Mouse (Mus musculus) embryonic fibroblast, embryonic 13.5 days (primary cell): ENCODE data around the gene Ptprn2.

Experiments
- CTCF ChIP-seq: IDR thresholded peaks from 2 replicates; pipeline ENCODE4 v1.5.1; 2011; ENCODE audit warnings: mild to moderate bottlenecking, control low read depth, low read length, moderate library complexity, borderline replicate concordance; ENCODE audit not compliant: insufficient read depth
- POLR2A ChIP-seq: IDR thresholded peaks from 2 replicates; pipeline ENCODE4 v1.6.1; 2011; ENCODE audit warnings: low read depth, mild to moderate bottlenecking, control low read depth, low read length, moderate library complexity

DNA sequence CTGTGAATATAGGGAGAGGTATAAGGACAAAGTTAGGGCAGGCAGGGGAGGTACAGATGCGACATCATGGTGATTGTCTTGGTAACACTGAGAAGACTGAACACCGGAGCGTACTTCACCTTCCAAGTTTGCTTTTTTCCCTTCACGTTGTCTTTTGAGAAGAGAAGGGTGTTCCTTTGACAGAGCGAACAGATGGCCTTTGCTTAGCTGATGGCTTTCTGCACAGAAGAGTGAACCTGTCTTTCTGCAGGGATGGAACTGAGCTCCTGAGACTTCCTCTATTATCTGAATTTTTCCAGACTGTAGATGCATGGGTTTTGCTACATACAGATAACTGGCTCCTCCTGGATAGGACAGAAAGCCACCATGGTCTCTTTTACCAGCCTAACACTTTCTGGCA lies 254.6 kb downstream of the Ptprn2 start:
- TF ChIP-seq CTCF (no peak), POLR2A (no peak)
